Comparison of ENCODE assay signal across 20 mouse cellular contexts in the genomic region with DNA sequence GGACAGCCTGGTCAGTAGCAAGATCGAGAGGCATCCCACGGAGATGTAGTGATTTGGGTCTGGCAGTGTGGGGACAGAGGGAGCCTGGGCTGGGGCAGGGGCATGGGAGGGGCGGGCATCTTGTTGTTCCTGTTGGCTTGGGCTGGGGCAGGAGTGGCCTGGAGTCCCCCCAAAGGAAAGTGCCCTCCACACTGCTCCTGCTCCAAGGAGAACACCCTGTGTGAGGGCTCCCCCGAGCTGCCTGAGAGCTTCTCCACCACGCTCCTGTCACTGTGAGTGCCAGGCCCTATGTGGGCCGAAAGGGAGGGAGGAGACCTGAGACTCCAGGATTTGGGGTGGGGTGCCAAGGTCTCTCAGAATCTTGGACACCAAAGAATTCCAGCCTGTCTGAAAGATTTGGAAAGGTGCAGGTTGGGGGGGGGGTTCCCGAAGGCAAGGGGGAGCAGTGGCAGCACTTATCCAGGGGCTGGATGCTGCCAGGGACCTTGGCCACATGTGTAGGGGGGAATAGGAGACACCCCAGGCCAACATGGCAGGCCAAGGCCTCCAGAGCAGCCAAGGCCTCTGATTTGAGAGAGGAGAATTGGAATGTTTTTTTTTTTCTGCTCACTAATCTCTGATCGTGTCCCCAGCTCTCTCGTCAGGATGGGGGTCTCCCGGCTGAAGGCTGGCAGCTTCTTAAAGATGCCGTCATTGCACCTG. TPM values are rescaled to one million over a fixed set of nuclear protein-coding genes. Genes with fewer than 3 reads are reported as not detected.
DNase-seq lines count a peak whose midpoint lies in the region; ATAC-seq and TF ChIP-seq lines count a peak whose summit lies in the region.
"Had no signal": no experiment of that assay in that cellular context is flagged by ENCODE, and none has a peak within 500 bp of the region (broad histone marks: within the 10 kb centered on the region; RNA-seq: fewer than 3 reads in every experiment).

No protein-coding gene starts in this region.

- H3K4me3 ChIP-seq in forebrain, embryonic 10.5 days = no peak overlapping the region
- no peak overlapping the region for H3K4me3 ChIP-seq in forebrain, embryonic 14.5 days (ENCODE audit: low read depth, low read length)
- peak overlapping the region; percentile 40 for H3K4me3 ChIP-seq in layer of hippocampus, adult 2 months
- peak overlapping the region; percentile 7; the same call in 1 of the 2 replicates for H3K4me3 ChIP-seq in brown adipose tissue, adult 24 weeks (ENCODE audit: insufficient read depth, low read depth, low read length)
- H3K4me3 ChIP-seq in limb, embryonic 10.5 days = no peak overlapping the region
- H3K4me3 ChIP-seq: myocyte had no signal

- no peak for ATAC-seq in forebrain, embryonic 14.5 days

- H3K36me3 ChIP-seq in forebrain, embryonic 10.5 days (replicated peaks) = no peaks in the 10 kb centered on the region
- no peaks in the 10 kb centered on the region for H3K36me3 ChIP-seq in forebrain, embryonic 14.5 days (ENCODE audit: control insufficient read depth, insufficient read depth, low read length)
- no peaks in the 10 kb centered on the region for H3K36me3 ChIP-seq in limb, embryonic 10.5 days

- peak overlapping the region; percentile 57 for H3K27ac ChIP-seq in forebrain, embryonic 10.5 days
- no peak overlapping the region for H3K27ac ChIP-seq in forebrain, embryonic 14.5 days (ENCODE audit: low read depth, low read length)
- H3K27ac ChIP-seq in layer of hippocampus, adult 2 months = peak overlapping the region; percentile 87
- H3K27ac ChIP-seq in brown adipose tissue, adult 24 weeks (replicated peaks; ENCODE audit: low read depth, low read length) = peak overlapping the region; percentile 13; the same call in 1 of the 2 replicates
- peak overlapping the region; percentile 46; the same call in 1 of the 2 replicates for H3K27ac ChIP-seq in limb, embryonic 10.5 days

- no peak for DNase-seq in forebrain, embryonic 10.5 days (ENCODE audit: extremely low spot score, low spot score)
- no peak for DNase-seq in forebrain, embryonic 14.5 days (ENCODE audit: low spot score)
- DNase-seq in layer of hippocampus, adult 2 months (ENCODE audit: low spot score in 2 of 2) = no peak
- DNase-seq in layer of hippocampus, adult 8-10 months (ENCODE audit: low spot score in 2 of 2) = no peak
- DNase-seq in limb, embryonic 10.5 days (ENCODE audit: low spot score) = no peak
- DNase-seq in MN1 (ENCODE audit: low spot score) = no peak
- DNase-seq in spleen, adult 12 weeks (ENCODE audit: low spot score) = no peak
- DNase-seq: adrenal gland, postnatal 10 days; B cell, adult 2 months; forebrain, postnatal 0 days; gastrocnemius, postnatal 25 days; kidney, postnatal 36 days; lung, adult 18-20 months; spleen, adult 18-20 months; thymus, adult 2 months had no signal

- 67% methylated on average over 11 of the region's 11 CpGs for WGBS in forebrain, embryonic 10.5 days
- WGBS in forebrain, embryonic 14.5 days = 62% methylated on average over 11 of the region's 11 CpGs
- 74% methylated on average over 11 of the region's 11 CpGs for WGBS in limb, embryonic 10.5 days

- TF ChIP-seq CTCF in layer of hippocampus, adult 2 months (conservative IDR thresholded peaks at IDR 0.05) = no peak

- H3K9me3 ChIP-seq in forebrain, embryonic 10.5 days = no peaks in the 10 kb centered on the region
- H3K9me3 ChIP-seq in forebrain, embryonic 14.5 days (replicated peaks; ENCODE audit: control insufficient read depth, low read length) = no peaks in the 10 kb centered on the region
- no peaks in the 10 kb centered on the region for H3K9me3 ChIP-seq in limb, embryonic 10.5 days (replicated peaks)

- no peak overlapping the region for H3K9ac ChIP-seq in forebrain, embryonic 14.5 days (ENCODE audit: low read length)
- H3K9ac ChIP-seq: forebrain, postnatal 0 days had no signal

- peaks cover 6% of the 10 kb centered on the region for H3K27me3 ChIP-seq in forebrain, embryonic 10.5 days (ENCODE audit: poor library complexity, severe bottlenecking)
- H3K27me3 ChIP-seq in forebrain, embryonic 14.5 days (replicated peaks; ENCODE audit: control insufficient read depth, insufficient read depth, low read length) = no peaks in the 10 kb centered on the region
- H3K27me3 ChIP-seq in limb, embryonic 10.5 days (ENCODE audit: low read depth, poor library complexity, severe bottlenecking) = peaks cover 1% of the 10 kb centered on the region; the same call in 1 of the 2 replicates

- no peak overlapping the region for H3K4me2 ChIP-seq in forebrain, embryonic 14.5 days (ENCODE audit: low read length)

- peaks cover 22% of the 10 kb centered on the region for H3K4me1 ChIP-seq in forebrain, embryonic 10.5 days
- no peaks in the 10 kb centered on the region for H3K4me1 ChIP-seq in forebrain, embryonic 14.5 days (ENCODE audit: control insufficient read depth, insufficient read depth, low read length)
- H3K4me1 ChIP-seq in brown adipose tissue, adult 24 weeks (ENCODE audit: control insufficient read depth, insufficient read depth, insufficient read length, low read length) = 0 out of 2 replicates have a peak, but pooled peaks cover 2% of the 10 kb centered on the region
- peaks cover 15% of the 10 kb centered on the region for H3K4me1 ChIP-seq in limb, embryonic 10.5 days

RNA-seq across cellular contexts. Expression of a gene that starts 0.9 kb away (rescaled TPM):
- polyA plus RNA-seq in forebrain, embryonic 10.5 days (2016; fragmentation: Nextera tagmentation; extraction: Ambion mirVana) = 0.58 and 0.68 TPM in 2 replicates
- 0.08 and 0.15 TPM in 2 replicates for polyA plus RNA-seq in forebrain, embryonic 14.5 days (2014; fragmentation: Nextera tagmentation; extraction: Ambion mirVana)
- 10 to 100 TPM; 37.9 to 41.9 TPM for total RNA-seq in layer of hippocampus, adult 2 months (2021)
- 10 to 100 TPM; 38.3 to 64.2 (median 55.9) TPM for total RNA-seq in layer of hippocampus, adult 8-10 months (2022)
- 3.0 and 3.2 TPM in 2 replicates for polyA plus RNA-seq in brown adipose tissue, adult 24 weeks (2012; ENCODE audit: insufficient read depth, insufficient read length, missing spikeins)
- polyA plus RNA-seq in limb, embryonic 10.5 days (2016; fragmentation: Nextera tagmentation; extraction: Ambion mirVana) = 0.13 and 0.16 TPM in 2 replicates
- total RNA-seq: common myeloid progenitor, adult 5-6 weeks had no signal
- polyA plus RNA-seq: heart, embryonic 14.5 days; myocyte had no signal

RNA-seq across cellular contexts. Expression of a gene that starts 3.1 kb away (rescaled TPM):
- polyA plus RNA-seq in forebrain, embryonic 10.5 days (2016; fragmentation: Nextera tagmentation; extraction: Ambion mirVana) = 2.2 and 2.5 TPM in 2 replicates
- 9.4 and 12.3 TPM in 2 replicates for polyA plus RNA-seq in forebrain, embryonic 14.5 days (2014; fragmentation: Nextera tagmentation; extraction: Ambion mirVana)
- 100 to 1,000 TPM in 1 of 2 experiments, 10 to 100 TPM in 1; 90.9 to 114 TPM for total RNA-seq in layer of hippocampus, adult 2 months (2021)
- 100 to 1,000 TPM in 2 of 4 experiments, 10 to 100 TPM in 2; 80.5 to 263 (median 172) TPM for total RNA-seq in layer of hippocampus, adult 8-10 months (2022)
- 346 TPM in 2 replicates for polyA plus RNA-seq in brown adipose tissue, adult 24 weeks (2012; ENCODE audit: insufficient read depth, insufficient read length, missing spikeins)
- 6.2 and 7.7 TPM in 2 replicates for polyA plus RNA-seq in limb, embryonic 10.5 days (2016; fragmentation: Nextera tagmentation; extraction: Ambion mirVana)

RNA-seq across cellular contexts. Expression of a gene that starts 8.8 kb away (rescaled TPM):
- polyA plus RNA-seq in forebrain, embryonic 10.5 days (2016; fragmentation: Nextera tagmentation; extraction: Ambion mirVana) = 0.36 and 1.1 TPM in 2 replicates
- 46.8 and 67.8 TPM in 2 replicates for polyA plus RNA-seq in forebrain, embryonic 14.5 days (2014; fragmentation: Nextera tagmentation; extraction: Ambion mirVana)
- 100 to 1,000 TPM; 117 to 121 TPM for total RNA-seq in layer of hippocampus, adult 2 months (2021)
- total RNA-seq in layer of hippocampus, adult 8-10 months (2022) = 100 to 1,000 TPM; 103 to 116 (median 108) TPM
- 1.9 and 2.3 TPM in 2 replicates for polyA plus RNA-seq in brown adipose tissue, adult 24 weeks (2012; ENCODE audit: insufficient read depth, insufficient read length, missing spikeins)
- polyA plus RNA-seq in limb, embryonic 10.5 days (2016; fragmentation: Nextera tagmentation; extraction: Ambion mirVana) = 0.30 and 1.3 TPM in 2 replicates
- total RNA-seq: common myeloid progenitor, adult 5-6 weeks had no signal
- polyA plus RNA-seq: myocyte had no signal

RNA-seq across cellular contexts. Expression of a gene that starts 16.4 kb away (rescaled TPM):
- polyA plus RNA-seq in forebrain, embryonic 10.5 days (2016; fragmentation: Nextera tagmentation; extraction: Ambion mirVana) = 1.9 and 2.8 TPM in 2 replicates
- not detected in 2 replicates for polyA plus RNA-seq in forebrain, embryonic 14.5 days (2014; fragmentation: Nextera tagmentation; extraction: Ambion mirVana)
- total RNA-seq in layer of hippocampus, adult 2 months (2021) = 1 to 10 TPM in 1 of 2 experiments, not detected in 1; 1.7 TPM
- total RNA-seq in layer of hippocampus, adult 8-10 months (2022) = 1 to 10 TPM in 3 of 4 experiments, not detected in 1; 1.4 to 2.3 (median 1.6) TPM
- polyA plus RNA-seq in brown adipose tissue, adult 24 weeks (2012; ENCODE audit: insufficient read depth, insufficient read length, missing spikeins) = not detected in 2 replicates
- polyA plus RNA-seq in limb, embryonic 10.5 days (2016; fragmentation: Nextera tagmentation; extraction: Ambion mirVana) = 7.6 and 10.0 TPM in 2 replicates
- total RNA-seq: common myeloid progenitor, adult 5-6 weeks; forebrain, postnatal 0 days; layer of hippocampus, postnatal 36 days had no signal
- polyA plus RNA-seq: forebrain, postnatal 0 days had no signal

RNA-seq across cellular contexts. Expression of a gene that starts 17.8 kb away (rescaled TPM):
- polyA plus RNA-seq in forebrain, embryonic 10.5 days (2016; fragmentation: Nextera tagmentation; extraction: Ambion mirVana) = 10.2 and 10.4 TPM in 2 replicates
- 17.2 and 18.4 TPM in 2 replicates for polyA plus RNA-seq in forebrain, embryonic 14.5 days (2014; fragmentation: Nextera tagmentation; extraction: Ambion mirVana)
- 10 to 100 TPM; 17.3 to 26.9 TPM for total RNA-seq in layer of hippocampus, adult 2 months (2021)
- total RNA-seq in layer of hippocampus, adult 8-10 months (2022) = 10 to 100 TPM; 27.5 to 36.2 (median 30.7) TPM
- 26.7 and 30.8 TPM in 2 replicates for polyA plus RNA-seq in brown adipose tissue, adult 24 weeks (2012; ENCODE audit: insufficient read depth, insufficient read length, missing spikeins)
- polyA plus RNA-seq in limb, embryonic 10.5 days (2016; fragmentation: Nextera tagmentation; extraction: Ambion mirVana) = 8.0 and 8.1 TPM in 2 replicates

Comparison
In these comparisons a context has a peak if more than half of its experiments do, and no peak if none do; other contexts are left out.
1. RNA of a gene that starts 8.8 kb away (polyA plus RNA-seq): 46.8 to 67.8 TPM in forebrain, embryonic 14.5 days; 1.9 to 2.3 TPM in brown adipose tissue, adult 24 weeks, 0.30 to 1.3 TPM in limb, embryonic 10.5 days and 0.36 to 1.1 TPM in forebrain, embryonic 10.5 days; every median in the first group is over 10 times any median in the second.
2. H3K4me3 ChIP-seq: peak in layer of hippocampus, adult 2 months (single experiment) and brown adipose tissue, adult 24 weeks (single experiment); none in forebrain, embryonic 10.5 days (single experiment), forebrain, embryonic 14.5 days (single experiment) and limb, embryonic 10.5 days (single experiment).
3. RNA of a gene that starts 3.1 kb away (polyA plus RNA-seq): 346 TPM in brown adipose tissue, adult 24 weeks; 9.4 to 12.3 TPM in forebrain, embryonic 14.5 days, 6.2 to 7.7 TPM in limb, embryonic 10.5 days and 2.2 to 2.5 TPM in forebrain, embryonic 10.5 days; every median in the first group is over 10 times any median in the second.